Mouse (Mus musculus): ENCODE measurements around the gene Dab1. TPM values are rescaled to one million over a fixed set of nuclear protein-coding genes. Genes with fewer than 3 reads are reported as not detected.

Gene Dab1
- total RNA-seq, 2 experiments from 2014 or later, result 115 to 127 TPM

DNA sequence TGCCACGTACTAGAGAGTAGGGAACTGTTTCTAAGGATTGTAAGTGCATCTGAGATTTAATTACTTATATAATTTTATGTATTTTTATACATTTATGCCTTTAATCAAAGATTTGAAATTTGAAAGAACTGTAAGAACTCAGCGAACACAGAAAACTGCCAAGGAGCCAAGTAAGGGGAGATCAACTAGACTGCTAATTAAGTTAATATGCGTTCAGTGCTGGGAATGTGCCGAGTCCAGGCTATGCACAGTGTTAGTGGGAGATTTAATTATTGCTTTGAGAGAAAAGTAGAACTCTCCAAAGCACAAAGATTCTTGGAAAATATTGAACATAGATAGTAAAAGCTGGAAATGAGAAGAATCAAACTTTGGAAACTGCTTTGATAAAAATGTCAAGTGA, 567.2 kb downstream of the Dab1 start:
- no peak for DNase-seq (ENCODE audit: extremely low spot score in 1 of 2, low spot score in 2 of 2)
- intact Hi-C loops (cut with DNase I), result no loop called here

DNA sequence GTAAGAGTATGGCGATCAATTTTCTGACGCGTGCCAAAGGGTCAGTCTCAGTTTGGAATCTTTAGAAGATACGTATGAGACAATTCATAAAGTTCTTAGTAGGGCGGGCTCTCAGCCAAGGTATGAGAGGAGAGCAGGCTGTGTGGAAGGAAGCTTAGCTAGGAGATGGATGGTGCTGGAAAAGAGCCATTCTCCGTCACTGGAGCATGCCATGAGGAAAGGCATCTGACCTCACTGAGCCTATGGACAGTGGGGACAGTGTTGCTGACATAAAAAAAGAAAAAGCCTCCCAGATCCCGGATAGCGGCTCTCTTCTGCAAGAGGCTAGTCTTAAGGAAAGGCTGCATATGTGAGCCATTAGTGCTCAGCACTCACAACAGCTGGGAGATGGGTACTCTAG, 579.5 kb downstream of the Dab1 start:
- DNase-seq (ENCODE audit: extremely low spot score in 1 of 2, low spot score in 2 of 2), result no peak
- intact Hi-C loops (cut with DNase I), result no loop called here

DNA sequence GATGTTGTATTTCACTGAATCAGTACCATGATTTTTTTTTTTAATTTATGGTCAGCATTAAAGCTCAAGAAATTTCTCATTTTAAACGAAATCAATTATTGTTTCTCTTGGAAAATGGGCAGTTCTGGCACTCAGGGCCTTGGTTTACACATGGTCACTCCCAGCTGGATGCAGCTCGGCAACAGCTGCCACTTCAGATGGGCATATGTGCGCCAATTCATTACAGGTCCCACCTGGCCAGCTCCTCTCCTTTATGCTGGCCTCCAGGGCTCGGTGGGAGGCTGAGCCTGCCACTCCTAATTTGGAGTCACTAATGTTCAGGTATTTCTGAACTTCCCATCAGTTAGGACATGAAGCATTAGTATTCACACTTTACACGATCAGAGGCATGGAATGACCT, 582.5 kb downstream of the Dab1 start:
- intact Hi-C loops (cut with DNase I), result no loop called here
- DNase-seq (ENCODE audit: extremely low spot score in 1 of 2, low spot score in 2 of 2), result no peak

DNA sequence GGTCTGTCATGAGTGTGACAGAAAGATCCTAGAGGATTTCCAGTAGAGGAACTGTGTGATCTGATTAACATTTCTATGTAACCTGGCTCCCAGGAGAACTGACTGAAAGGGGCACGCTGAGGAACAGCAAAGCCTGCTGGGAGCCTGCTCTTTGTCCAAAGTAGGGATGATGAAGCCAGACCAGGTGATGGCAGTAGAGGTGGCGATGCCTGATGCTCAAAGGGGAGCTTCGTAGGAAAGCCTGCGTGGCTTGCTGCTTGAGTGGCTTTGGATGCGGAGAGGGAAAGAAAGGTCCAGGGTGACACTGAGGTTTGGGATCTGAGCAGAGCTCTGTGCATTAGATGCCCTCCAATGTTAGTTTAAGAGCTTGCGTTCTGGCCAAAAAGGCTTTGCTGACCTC, 584.9 kb downstream of the Dab1 start:
- intact Hi-C loops (cut with DNase I), result no loop called here
- DNase-seq (ENCODE audit: extremely low spot score in 1 of 2, low spot score in 2 of 2), result no peak

DNA sequence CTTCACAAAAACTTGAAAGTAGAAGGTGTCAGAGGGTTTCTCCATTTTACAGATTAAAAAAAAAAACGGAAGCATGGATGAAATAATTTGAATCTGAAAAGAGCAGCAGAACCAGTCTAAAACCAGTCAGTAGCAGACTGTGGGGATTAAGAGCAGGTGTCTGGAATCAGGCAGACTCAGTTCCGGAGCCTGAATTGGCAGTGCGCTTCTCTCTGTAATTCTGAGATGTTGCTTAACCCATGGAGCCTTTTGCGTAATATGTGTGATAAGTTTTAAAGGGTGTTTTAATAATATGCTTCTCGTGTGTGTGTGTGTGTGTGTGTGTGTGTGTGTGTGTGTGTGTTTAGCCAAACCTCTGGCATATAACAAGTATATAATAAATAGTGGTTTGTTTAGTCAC, 587.5 kb downstream of the Dab1 start:
- DNase-seq (ENCODE audit: extremely low spot score in 1 of 2, low spot score in 2 of 2), result no peak
- intact Hi-C loops (cut with DNase I), result no loop called here

DNA sequence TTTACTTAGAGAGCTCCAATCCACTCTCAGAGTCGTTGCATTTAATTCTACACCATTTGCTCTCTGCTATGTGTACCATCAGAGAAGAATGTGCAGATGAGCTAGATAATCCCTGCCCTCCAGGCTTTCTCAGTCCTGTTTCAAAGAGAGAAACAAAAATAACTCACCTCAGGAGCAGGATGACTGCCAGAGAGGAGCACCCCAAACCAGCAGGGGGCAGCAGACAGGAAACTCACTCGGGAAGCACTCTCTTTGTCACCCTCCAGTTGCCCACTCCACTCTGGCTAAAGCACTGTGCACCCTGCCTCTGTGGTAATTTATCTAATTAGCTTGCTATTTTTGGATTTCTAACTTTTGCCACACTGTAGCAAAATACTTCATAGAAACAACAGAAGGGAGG, 589.9 kb downstream of the Dab1 start:
- intact Hi-C loops (cut with DNase I), result no loop called here
- DNase-seq (ENCODE audit: extremely low spot score in 1 of 2, low spot score in 2 of 2), result peak in 1 of 2 experiments; percentile 52

DNA sequence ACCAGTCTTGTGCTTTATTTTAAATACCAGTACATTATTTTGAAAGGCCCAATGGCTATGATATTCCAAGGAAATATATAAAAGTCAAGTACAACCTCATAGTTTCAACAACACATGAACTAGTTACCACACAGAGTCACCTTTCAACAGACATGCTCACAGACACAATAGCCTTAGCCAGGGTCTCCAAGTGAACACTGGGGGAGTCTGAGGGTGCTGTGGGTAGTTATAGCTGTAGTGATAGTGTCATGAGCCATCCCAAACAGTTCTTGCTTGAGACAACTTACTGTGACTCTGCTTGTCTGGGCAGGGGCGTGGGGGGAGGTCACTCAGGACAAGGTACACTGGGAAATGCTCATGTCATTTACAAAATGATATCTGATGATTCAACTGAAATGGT, 591.6 kb downstream of the Dab1 start:
- DNase-seq (ENCODE audit: extremely low spot score in 1 of 2, low spot score in 2 of 2), result no peak
- intact Hi-C loops (cut with DNase I), result no loop called here

DNA sequence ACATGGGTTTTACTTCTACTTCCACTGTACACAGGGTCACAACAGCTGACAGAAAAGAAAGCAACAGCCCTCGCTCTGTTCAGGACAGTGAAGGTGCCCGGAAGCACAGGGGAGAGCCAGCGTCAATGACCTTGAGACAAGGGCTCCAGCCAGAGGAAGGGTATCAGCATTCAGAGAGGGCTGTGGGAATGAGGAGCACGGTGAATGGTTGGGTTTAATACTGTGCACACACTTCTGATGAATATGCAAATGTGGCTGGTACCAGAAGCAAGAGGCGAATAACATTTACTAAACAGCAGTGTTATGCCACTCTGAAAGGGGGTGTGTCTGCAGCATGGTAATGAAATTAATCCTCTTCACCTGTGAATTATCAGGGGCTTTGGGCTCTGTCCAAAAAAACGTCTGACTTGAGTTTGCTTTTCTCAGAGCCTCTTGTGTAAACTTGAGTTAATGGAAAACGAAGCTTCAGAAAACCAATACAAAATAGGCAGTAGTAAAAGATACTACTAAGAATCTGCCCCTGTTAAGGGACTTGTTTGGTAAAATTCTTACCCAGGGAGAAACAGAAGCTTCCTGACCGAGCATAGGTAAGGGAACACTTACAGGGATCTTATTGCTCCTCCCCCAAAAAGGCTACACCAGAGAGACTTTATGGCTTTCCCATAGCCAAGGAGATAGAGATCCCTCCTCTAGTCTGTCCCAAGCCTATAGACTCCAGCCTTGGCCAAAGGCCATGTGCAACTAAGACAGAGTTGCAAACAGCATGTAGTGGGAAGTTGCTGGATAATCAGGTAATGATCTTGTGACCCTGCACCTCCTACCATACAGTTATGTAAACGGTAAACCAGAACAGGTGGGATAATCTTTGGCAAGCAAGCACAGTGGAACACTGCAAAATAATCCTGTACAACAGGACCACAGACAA, 592.6 kb downstream of the Dab1 start:
- no peak for DNase-seq (ENCODE audit: extremely low spot score in 1 of 2, low spot score in 2 of 2)
- intact Hi-C loops (cut with DNase I), result no loop called here

DNA sequence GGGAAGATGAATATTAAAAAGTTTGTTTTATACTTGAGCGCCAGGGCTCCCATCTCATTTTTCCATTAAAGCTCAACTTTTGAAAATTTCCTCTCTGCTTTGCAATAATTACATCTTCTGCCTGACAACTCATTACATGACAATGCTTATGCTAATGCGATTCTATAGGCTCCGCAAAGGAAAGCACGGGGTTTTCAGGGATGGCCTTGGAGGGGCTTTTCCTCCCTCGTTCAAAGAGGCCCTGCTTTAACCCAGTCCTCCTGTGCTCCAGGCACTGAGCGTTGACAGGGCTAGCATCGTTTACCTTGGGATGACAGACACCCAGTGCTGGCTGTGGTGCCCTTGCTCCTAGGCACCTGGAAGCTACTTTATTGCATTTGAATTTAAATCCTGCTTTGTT, 595.6 kb downstream of the Dab1 start:
- DNase-seq (ENCODE audit: extremely low spot score in 1 of 2, low spot score in 2 of 2), result no peak
- intact Hi-C loops (cut with DNase I), result no loop called here

DNA sequence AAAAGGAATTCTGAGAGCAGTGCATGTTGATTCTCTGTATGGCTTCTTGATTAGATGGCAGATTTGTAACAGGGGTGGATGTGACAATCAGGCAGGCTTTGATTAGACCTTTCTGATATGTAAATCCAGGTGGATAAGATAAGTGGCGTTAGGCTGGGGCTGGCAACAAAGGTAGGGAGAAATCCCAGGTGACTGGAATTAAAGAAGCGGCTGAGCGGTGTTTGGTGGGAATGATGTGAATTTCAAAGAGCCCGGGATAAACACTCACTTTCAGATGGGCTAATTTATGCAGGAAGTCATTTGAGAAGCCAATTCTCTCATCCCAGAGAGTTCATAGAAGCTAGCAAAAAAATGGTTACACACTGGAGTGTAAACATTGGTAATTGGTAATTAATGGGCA, 598.2 kb downstream of the Dab1 start:
- intact Hi-C loops (cut with DNase I), result no loop called here
- DNase-seq (ENCODE audit: extremely low spot score in 1 of 2, low spot score in 2 of 2), result no peak

DNA sequence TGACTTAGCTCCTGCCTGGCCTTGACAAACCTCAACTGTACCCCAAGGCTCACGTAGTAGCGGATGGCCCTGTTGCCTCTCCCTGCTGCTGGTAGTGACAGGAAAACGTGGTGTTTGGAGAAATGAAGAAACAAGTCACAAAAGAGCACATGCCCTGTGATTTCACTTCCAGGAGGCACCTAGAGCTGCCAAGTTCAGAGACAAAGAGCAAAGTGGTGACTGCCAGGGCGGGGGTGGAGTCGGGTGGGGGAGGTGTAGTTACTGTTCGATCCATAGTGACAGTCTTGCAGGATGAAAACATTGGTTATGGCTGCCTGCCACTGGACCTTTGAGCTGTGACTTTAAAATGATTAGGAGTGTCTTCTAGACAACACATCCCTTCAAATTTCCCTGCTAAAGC, 599.6 kb downstream of the Dab1 start:
- intact Hi-C loops (cut with DNase I), result no loop called here
- no peak for DNase-seq (ENCODE audit: extremely low spot score in 1 of 2, low spot score in 2 of 2)

DNA sequence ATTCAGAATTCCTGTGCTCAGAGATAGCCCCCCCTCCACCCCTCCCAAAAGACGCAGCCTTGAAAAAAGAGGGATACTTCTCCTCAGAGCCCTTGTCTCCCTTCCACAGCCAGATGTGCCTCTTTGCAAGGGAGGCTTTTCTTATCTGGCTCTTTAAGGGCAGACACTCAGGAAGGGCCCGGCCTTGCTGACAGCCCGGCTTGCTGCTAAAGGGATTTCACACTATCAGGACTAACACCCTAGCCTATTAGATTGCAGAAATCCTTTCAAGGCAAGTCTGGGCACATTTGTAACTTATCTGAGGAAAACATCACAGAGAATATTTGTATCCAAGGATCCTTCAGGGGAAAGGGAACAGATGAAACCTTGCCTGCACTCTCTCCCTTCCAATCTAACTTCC, 600.9 kb downstream of the Dab1 start:
- intact Hi-C loops (cut with DNase I), result no loop called here
- no peak for DNase-seq (ENCODE audit: extremely low spot score in 1 of 2, low spot score in 2 of 2)

DNA sequence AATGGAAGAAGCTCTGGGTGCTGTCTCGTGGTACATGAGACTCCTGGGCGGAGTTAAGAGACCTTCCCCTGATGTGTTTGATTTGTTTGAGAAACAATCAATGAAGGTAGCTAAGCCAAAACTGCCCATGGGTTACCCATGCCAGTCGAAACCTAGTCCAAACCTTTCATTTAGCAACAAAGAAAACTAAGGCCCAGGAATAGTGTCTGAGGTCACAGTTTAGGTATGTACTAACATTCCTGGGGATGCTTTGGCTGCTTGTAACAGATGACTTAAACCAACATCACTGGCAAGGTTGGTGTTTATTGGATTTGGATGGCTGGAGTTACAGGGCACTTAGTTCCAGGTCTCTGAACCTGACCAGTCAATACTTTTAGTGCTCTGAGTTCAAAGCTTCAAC, 610.1 kb downstream of the Dab1 start:
- intact Hi-C loops (cut with DNase I), result no loop called here

DNA sequence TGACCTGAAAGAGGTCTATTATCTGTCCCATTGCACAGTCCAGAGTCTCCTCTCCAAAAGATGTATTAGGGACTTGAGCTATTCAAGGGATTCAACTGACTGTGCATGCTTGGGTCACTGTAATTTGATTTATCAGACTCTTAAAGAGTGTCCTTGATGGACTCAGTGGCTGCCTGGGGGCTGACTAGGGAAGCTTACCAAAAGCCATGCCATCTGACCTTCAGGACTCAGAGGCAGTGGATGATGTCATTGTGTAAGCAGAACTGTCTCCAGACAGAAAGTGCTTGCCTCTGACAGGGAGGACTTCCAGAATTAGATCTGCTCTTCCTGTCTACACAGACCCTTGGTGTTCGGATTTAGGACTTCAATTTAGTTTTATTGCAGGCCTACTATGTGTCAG, 627.3 kb downstream of the Dab1 start:
- intact Hi-C loops (cut with DNase I), result no loop called here
- no peak for DNase-seq (ENCODE audit: extremely low spot score in 1 of 2, low spot score in 2 of 2)

More for the DNA sequence above, 610.1 kb downstream of the Dab1 start:
- DNase-seq (ENCODE audit: extremely low spot score in 1 of 2, low spot score in 2 of 2), result no peak

DNA sequence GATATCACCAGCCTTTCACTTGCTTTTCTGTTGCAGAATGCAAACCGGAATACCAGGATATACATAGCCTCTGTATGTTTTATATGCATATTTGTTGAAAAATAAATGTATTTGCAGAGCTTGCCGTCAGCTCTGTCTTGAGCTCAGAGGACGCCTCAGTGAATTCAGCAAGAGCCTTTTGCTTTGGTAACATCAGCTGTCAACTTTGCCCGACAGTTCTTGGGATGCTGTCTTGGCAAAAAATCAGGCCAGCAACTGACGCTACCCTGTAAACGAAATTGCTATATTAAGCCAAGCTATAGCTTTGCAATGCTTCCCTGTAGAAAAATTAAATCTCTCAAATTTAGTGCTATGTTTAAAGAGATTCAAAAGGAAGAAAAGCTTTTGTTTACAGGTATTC, 630.3 kb downstream of the Dab1 start:
- no peak for DNase-seq (ENCODE audit: extremely low spot score in 1 of 2, low spot score in 2 of 2)

DNA sequence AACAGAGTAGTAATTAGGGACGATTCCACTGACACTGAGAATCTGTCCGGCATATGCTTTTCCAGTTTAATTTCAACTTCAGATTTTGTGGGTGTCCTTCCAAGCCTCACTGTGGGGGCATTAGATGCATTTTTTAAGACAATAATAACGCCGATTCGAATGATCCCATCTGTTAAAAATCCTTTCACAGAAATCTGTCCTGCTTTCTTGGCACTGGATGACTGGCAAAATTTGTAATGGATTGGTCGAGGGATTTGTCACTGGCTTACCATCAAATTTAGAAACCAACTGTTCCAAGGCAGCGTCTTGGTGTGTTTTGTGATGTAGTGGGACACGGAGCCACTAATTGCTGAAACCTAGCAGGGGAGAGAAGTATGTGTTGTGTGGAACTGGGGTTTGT, 638.6 kb downstream of the Dab1 start:
- intact Hi-C loops (cut with DNase I), result no loop called here
- DNase-seq (ENCODE audit: extremely low spot score in 1 of 2, low spot score in 2 of 2), result no peak

More for the DNA sequence above, 630.3 kb downstream of the Dab1 start:
- intact Hi-C loops (cut with DNase I), result no loop called here

DNA sequence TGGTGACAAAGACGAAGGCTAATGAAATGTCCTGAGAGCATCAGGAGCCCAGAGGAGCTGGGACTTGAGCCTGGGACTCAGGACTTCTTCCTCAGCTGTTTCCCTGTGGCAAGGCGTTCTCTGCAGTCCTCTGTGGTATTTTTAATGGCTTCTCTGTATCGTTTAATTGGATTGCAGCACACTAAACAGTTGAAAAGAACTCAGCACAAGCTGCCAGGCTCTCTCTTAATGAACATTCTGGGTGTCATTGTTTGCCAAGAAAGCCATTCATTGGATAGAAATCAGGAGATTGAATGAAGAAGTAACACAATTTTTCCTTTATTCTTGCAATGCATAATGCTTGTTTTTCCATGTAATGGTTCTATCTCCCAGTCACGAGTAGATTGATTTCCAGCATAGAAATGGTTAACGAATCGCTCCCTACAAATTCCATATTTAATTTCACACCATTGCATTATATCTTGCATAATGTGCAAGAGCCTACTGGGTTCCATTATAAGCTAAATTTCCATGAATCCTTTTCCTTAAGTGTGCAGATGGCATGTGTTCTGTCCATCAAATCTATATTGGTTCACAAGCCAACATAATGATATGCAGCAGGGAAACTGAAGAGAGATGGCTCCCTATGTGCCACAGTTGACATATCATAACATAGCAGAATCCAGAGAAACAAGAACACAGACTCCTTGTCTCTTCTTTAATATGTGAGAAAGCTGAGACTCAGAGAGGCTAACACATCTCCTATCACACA, 650.4 kb downstream of the Dab1 start:
- DNase-seq (ENCODE audit: extremely low spot score in 1 of 2, low spot score in 2 of 2), result peak in 1 of 2 experiments; percentile 45
- intact Hi-C loops (cut with DNase I), result no loop called here

DNA sequence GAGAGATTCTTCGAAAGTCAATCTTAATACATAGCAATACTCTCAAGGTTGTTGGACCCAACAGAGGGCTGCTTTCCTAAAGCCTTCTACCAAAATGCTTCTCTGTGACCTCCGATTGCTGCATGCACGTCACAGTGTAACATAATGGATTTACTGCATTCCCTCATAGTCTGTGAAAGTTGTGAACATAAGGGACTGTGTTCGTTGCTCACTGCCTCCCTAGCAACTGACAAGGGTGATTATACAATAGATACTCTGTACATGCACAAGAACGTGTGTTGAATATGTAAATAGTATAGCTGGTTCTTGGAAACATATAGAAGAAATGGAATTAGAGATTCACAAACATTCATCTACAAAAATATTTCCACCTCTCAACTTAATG, 651.0 kb downstream of the Dab1 start:
- intact Hi-C loops (cut with DNase I), result no loop called here
- no peak for DNase-seq (ENCODE audit: extremely low spot score in 1 of 2, low spot score in 2 of 2)

DNA sequence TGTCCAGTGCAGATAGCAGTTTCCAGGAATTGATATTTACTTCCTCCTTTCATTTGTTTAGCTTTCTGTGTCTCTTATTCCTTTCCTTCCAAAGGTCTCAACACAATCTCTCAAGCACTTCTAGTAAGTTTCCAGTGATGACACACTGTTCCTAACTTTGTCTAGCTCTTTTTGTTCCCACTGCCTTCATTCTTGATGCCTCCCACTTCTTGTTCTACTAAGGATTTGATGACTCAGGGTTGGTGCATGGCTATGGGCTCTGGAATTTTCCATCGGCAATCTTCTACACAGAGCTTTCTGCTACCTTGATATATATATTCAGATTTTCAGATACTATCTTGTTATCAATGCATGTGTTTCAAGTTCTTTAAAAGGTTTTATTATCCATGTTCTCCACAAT, 656.1 kb downstream of the Dab1 start:
- no peak for DNase-seq (ENCODE audit: extremely low spot score in 1 of 2, low spot score in 2 of 2)
- intact Hi-C loops (cut with DNase I), result no loop called here

DNA sequence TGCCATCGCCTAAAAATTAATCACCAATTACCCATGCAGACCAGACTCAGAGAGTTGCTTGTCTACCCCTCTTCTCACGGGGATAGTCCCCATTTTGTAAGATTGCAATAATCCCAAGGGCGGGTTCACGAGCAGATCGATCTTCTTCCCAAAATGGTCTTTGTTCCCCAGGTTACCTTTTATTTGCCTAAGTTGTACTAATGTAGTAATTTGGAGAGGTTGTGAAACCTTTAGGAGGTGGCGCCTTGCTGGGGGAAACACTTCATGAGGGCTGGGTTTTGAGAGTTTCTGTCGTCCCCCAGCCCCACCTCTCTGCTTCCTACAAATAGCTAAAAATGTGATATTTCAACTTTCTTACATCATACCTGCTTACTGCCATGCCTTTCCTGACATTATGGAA, 657.8 kb downstream of the Dab1 start:
- intact Hi-C loops (cut with DNase I), result no loop called here
- no peak for DNase-seq (ENCODE audit: extremely low spot score in 1 of 2, low spot score in 2 of 2)

Data from left cerebral cortex, postnatal 10 days (tissue).